Mouse (Mus musculus): Measurements from ENCODE around the gene Clip1. TPM values are rescaled to one million over a fixed set of nuclear protein-coding genes. Genes with fewer than 3 reads are reported as not detected.

Clip1 gene
- 45.8 TPM for polyA plus RNA-seq (2014; fragmentation: Illumina TruSeq; extraction: RNeasy Lipid Tissue Mini Kit (QIAGEN cat#74804); ENCODE audit: insufficient read depth, low read depth, low replicate concordance)

GRCm38 (mm10) chr5:123684221-123685144 is at the start of gene Clip1:
TSS of gene Clip1 (minus strand) at chr5:123684618.

GRCm38 (mm10) chr5:123720328-123721311 is 36.2 kb upstream of the Clip1 start, which contains the start of gene Zcchc8:
TSS of gene Zcchc8 (minus strand) at chr5:123721100.

GRCm38 (mm10) chr5:123572357-123573186 is 111.8 kb downstream of the Clip1 start, which contains the start of gene Vps33a:
TSS of gene Vps33a (minus strand) at chr5:123573038.

Other genes with a start within 250 kb of the Clip1 start
- gene Lrrc43, start 195.3 kb downstream of the Clip1 start, polyA plus RNA-seq (2014; fragmentation: Illumina TruSeq; extraction: RNeasy Lipid Tissue Mini Kit (QIAGEN cat#74804); ENCODE audit: insufficient read depth, low read depth, low replicate concordance): 1.2 TPM
- not detected for gene Il31, start 195.1 kb downstream of the Clip1 start, polyA plus RNA-seq (2014; fragmentation: Illumina TruSeq; extraction: RNeasy Lipid Tissue Mini Kit (QIAGEN cat#74804); ENCODE audit: insufficient read depth, low read depth, low replicate concordance)
- 1.9 TPM for gene B3gnt4, start 174.2 kb downstream of the Clip1 start, polyA plus RNA-seq (2014; fragmentation: Illumina TruSeq; extraction: RNeasy Lipid Tissue Mini Kit (QIAGEN cat#74804); ENCODE audit: insufficient read depth, low read depth, low replicate concordance)
- 46.3 TPM for gene Diablo, start 160.4 kb downstream of the Clip1 start, polyA plus RNA-seq (2014; fragmentation: Illumina TruSeq; extraction: RNeasy Lipid Tissue Mini Kit (QIAGEN cat#74804); ENCODE audit: insufficient read depth, low read depth, low replicate concordance)
- 1.8 TPM for gene Gm49027, start 159.1 kb downstream of the Clip1 start, polyA plus RNA-seq (2014; fragmentation: Illumina TruSeq; extraction: RNeasy Lipid Tissue Mini Kit (QIAGEN cat#74804); ENCODE audit: insufficient read depth, low read depth, low replicate concordance)
- 12.2 TPM for gene Vps33a, start 111.6 kb downstream of the Clip1 start, polyA plus RNA-seq (2014; fragmentation: Illumina TruSeq; extraction: RNeasy Lipid Tissue Mini Kit (QIAGEN cat#74804); ENCODE audit: insufficient read depth, low read depth, low replicate concordance)
- gene Zcchc8, start 36.5 kb upstream of the Clip1 start, polyA plus RNA-seq (2014; fragmentation: Illumina TruSeq; extraction: RNeasy Lipid Tissue Mini Kit (QIAGEN cat#74804); ENCODE audit: insufficient read depth, low read depth, low replicate concordance): 23.2 TPM
- gene Rsrc2, start 64.8 kb upstream of the Clip1 start, polyA plus RNA-seq (2014; fragmentation: Illumina TruSeq; extraction: RNeasy Lipid Tissue Mini Kit (QIAGEN cat#74804); ENCODE audit: insufficient read depth, low read depth, low replicate concordance): 55.2 TPM
- 0.74 TPM for gene Kntc1, start 65.1 kb upstream of the Clip1 start, polyA plus RNA-seq (2014; fragmentation: Illumina TruSeq; extraction: RNeasy Lipid Tissue Mini Kit (QIAGEN cat#74804); ENCODE audit: insufficient read depth, low read depth, low replicate concordance)
- gene Hcar2, start 180.9 kb upstream of the Clip1 start, polyA plus RNA-seq (2014; fragmentation: Illumina TruSeq; extraction: RNeasy Lipid Tissue Mini Kit (QIAGEN cat#74804); ENCODE audit: insufficient read depth, low read depth, low replicate concordance): 3.6 TPM
- gene Hcar1, start 195.4 kb upstream of the Clip1 start, polyA plus RNA-seq (2014; fragmentation: Illumina TruSeq; extraction: RNeasy Lipid Tissue Mini Kit (QIAGEN cat#74804); ENCODE audit: insufficient read depth, low read depth, low replicate concordance): 1.1 TPM
- 37.4 TPM for gene Denr, start 222.6 kb upstream of the Clip1 start, polyA plus RNA-seq (2014; fragmentation: Illumina TruSeq; extraction: RNeasy Lipid Tissue Mini Kit (QIAGEN cat#74804); ENCODE audit: insufficient read depth, low read depth, low replicate concordance)
- gene Gm43518, start 242.8 kb upstream of the Clip1 start, polyA plus RNA-seq (2014; fragmentation: Illumina TruSeq; extraction: RNeasy Lipid Tissue Mini Kit (QIAGEN cat#74804); ENCODE audit: insufficient read depth, low read depth, low replicate concordance): not detected
- 1.8 TPM for gene Ccdc62, start 246.1 kb upstream of the Clip1 start, polyA plus RNA-seq (2014; fragmentation: Illumina TruSeq; extraction: RNeasy Lipid Tissue Mini Kit (QIAGEN cat#74804); ENCODE audit: insufficient read depth, low read depth, low replicate concordance)